Mouse (Mus musculus): ENCODE data around the gene Cs. TPM values are rescaled to one million over a fixed set of nuclear protein-coding genes. Genes with fewer than 3 reads are reported as not detected.

The Cs gene
- total and polyA plus RNA-seq, 3 experiments = 947 to 1,148 (median 1,091) TPM

- Histone ChIP-seq H3K27ac (peak overlapping the region; percentile 68), H3K79me2 (replicated peaks; ENCODE audit: control insufficient read depth, insufficient read depth, low read length) (no peaks in the 10 kb centered on the region), H3K9ac (ENCODE audit: low read depth, low read length) (no peak overlapping the region), H3K36me3 (ENCODE audit: control insufficient read depth, insufficient read depth, low read length) (peaks cover 26% of the 10 kb centered on the region), H3K4me1 (ENCODE audit: control insufficient read depth, insufficient read depth, low read length) (0 out of 2 replicates have a peak, but pooled peaks cover 1% of the 10 kb centered on the region), H3K27me3 (ENCODE audit: control insufficient read depth, insufficient read depth, low read length) (no peaks in the 10 kb centered on the region), H3K4me3 (no peak overlapping the region)
- DNase-seq = peak in 1 of 2 experiments; percentile 39
- intact Hi-C loops (cut with DNase I) = loop anchor here (5.0 kb wide), 1 partner anchor 95 kb away; the partner anchor contains the start of gene Smarcc2
- 40% methylated on average over 3 of the region's 3 CpGs for WGBS
- no peak for TF ChIP-seq EP300 (IDR thresholded peaks at IDR 0.05; ENCODE audit: insufficient read depth, low read depth, low read length)
- TF ChIP-seq CTCF (IDR thresholded peaks at IDR 0.05) = peak; percentile 73
- 0 out of 2 replicates have a peak, but pooled peaks have one; percentile 19 for TF ChIP-seq POLR2A (IDR thresholded peaks at IDR 0.05; ENCODE audit: insufficient read depth, low read depth, low read length)
These were observed 25.0 kb downstream of the Cs start for GRCm38 (mm10) chr10:128362568-128362967.

- WGBS = 12% methylated on average over 19 of the region's 19 CpGs
- peak overlapping the region; percentile 98 for H3K27ac ChIP-seq
These were observed 30.4 kb downstream of the Cs start for GRCm38 (mm10) chr10:128367899-128368401.

GRCm38 (mm10) chr10:128368402-128369217 lies 31.1 kb downstream of the Cs start, which contains the start of gene Coq10a:
Coq10a (minus strand) TSS chr10:128368997.
- peak; percentile 93 to 97 for DNase-seq
- intact Hi-C loops (cut with DNase I) = no loop called here

More at GRCm38 (mm10) chr10:128367899-128368401, 30.4 kb downstream of the Cs start:
- TF ChIP-seq CTCF (IDR thresholded peaks at IDR 0.05) (no peak), EP300 (IDR thresholded peaks at IDR 0.05; ENCODE audit: insufficient read depth, low read depth, low read length) (peak; percentile 61; the same call in 1 of the 2 replicates), POLR2A (IDR thresholded peaks at IDR 0.05; ENCODE audit: insufficient read depth, low read depth, low read length) (no peak)
- H3K27me3 ChIP-seq (ENCODE audit: control insufficient read depth, insufficient read depth, low read length) = no peaks in the 10 kb centered on the region
- DNase-seq = no peak
- peak overlapping the region; percentile 74 for H3K4me3 ChIP-seq
- H3K4me1 ChIP-seq (ENCODE audit: control insufficient read depth, insufficient read depth, low read length) = peaks cover 8% of the 10 kb centered on the region
- no peaks in the 10 kb centered on the region for H3K79me2 ChIP-seq (replicated peaks; ENCODE audit: control insufficient read depth, insufficient read depth, low read length)
- peak overlapping the region; percentile 80 for H3K9ac ChIP-seq (ENCODE audit: low read depth, low read length)
- intact Hi-C loops (cut with DNase I) = no loop called here
- peaks cover 17% of the 10 kb centered on the region for H3K36me3 ChIP-seq (ENCODE audit: control insufficient read depth, insufficient read depth, low read length)

GRCm38 (mm10) chr10:128369218-128369543 lies 31.6 kb downstream of the Cs start:
- TF ChIP-seq POLR2A (IDR thresholded peaks at IDR 0.05; ENCODE audit: insufficient read depth, low read depth, low read length) (no peak; the same call in 1 of the 2 replicates), CTCF (IDR thresholded peaks at IDR 0.05) (no peak), EP300 (IDR thresholded peaks at IDR 0.05; ENCODE audit: insufficient read depth, low read depth, low read length) (no peak)
- H3K27ac ChIP-seq = peak overlapping the region; percentile 98
- H3K4me3 ChIP-seq = peak overlapping the region; percentile 74
- no peaks in the 10 kb centered on the region for H3K27me3 ChIP-seq (ENCODE audit: control insufficient read depth, insufficient read depth, low read length)
- peaks cover 10% of the 10 kb centered on the region for H3K36me3 ChIP-seq (ENCODE audit: control insufficient read depth, insufficient read depth, low read length)
- H3K4me1 ChIP-seq (ENCODE audit: control insufficient read depth, insufficient read depth, low read length) = peaks cover 9% of the 10 kb centered on the region
- H3K9ac ChIP-seq (ENCODE audit: low read depth, low read length) = peak overlapping the region; percentile 80
- 4% methylated on average over 9 of the region's 9 CpGs for WGBS
- no peaks in the 10 kb centered on the region for H3K79me2 ChIP-seq (replicated peaks; ENCODE audit: control insufficient read depth, insufficient read depth, low read length)
- intact Hi-C loops (cut with DNase I) = no loop called here
- no peak for DNase-seq

More at GRCm38 (mm10) chr10:128368402-128369217, 31.1 kb downstream of the Cs start, which contains the start of gene Coq10a:
- Histone ChIP-seq H3K27ac (peak within 1 kb of the TSS; percentile 98), H3K36me3 (ENCODE audit: control insufficient read depth, insufficient read depth, low read length) (peaks cover 10% of the 10 kb centered on the region), H3K9ac (ENCODE audit: low read depth, low read length) (peak within 1 kb of the TSS; percentile 80), H3K27me3 (ENCODE audit: control insufficient read depth, insufficient read depth, low read length) (no peaks in the 10 kb centered on the region), H3K4me1 (ENCODE audit: control insufficient read depth, insufficient read depth, low read length) (peaks cover 9% of the 10 kb centered on the region), H3K79me2 (replicated peaks; ENCODE audit: control insufficient read depth, insufficient read depth, low read length) (no peaks in the 10 kb centered on the region), H3K4me3 (peak within 1 kb of the TSS; percentile 74)
- TF ChIP-seq EP300 (IDR thresholded peaks at IDR 0.05; ENCODE audit: insufficient read depth, low read depth, low read length) (peak; percentile 82), CTCF (IDR thresholded peaks at IDR 0.05) (no peak), POLR2A (IDR thresholded peaks at IDR 0.05; ENCODE audit: insufficient read depth, low read depth, low read length) (peak; percentile 96)
- under 1% methylated on average over 87 of the region's 87 CpGs for whole genome bisulfite sequencing

- 69% methylated on average over 6 of the region's 6 CpGs for WGBS
- TF ChIP-seq CTCF (IDR thresholded peaks at IDR 0.05) (no peak), EP300 (IDR thresholded peaks at IDR 0.05; ENCODE audit: insufficient read depth, low read depth, low read length) (no peak), POLR2A (IDR thresholded peaks at IDR 0.05; ENCODE audit: insufficient read depth, low read depth, low read length) (no peak)
- H3K4me1 ChIP-seq (ENCODE audit: control insufficient read depth, insufficient read depth, low read length) = peaks cover 9% of the 10 kb centered on the region
- H3K27me3 ChIP-seq (ENCODE audit: control insufficient read depth, insufficient read depth, low read length) = no peaks in the 10 kb centered on the region
- H3K27ac ChIP-seq = peak overlapping the region; percentile 98
- H3K36me3 ChIP-seq (ENCODE audit: control insufficient read depth, insufficient read depth, low read length) = peaks cover 8% of the 10 kb centered on the region
- peak overlapping the region; percentile 74 for H3K4me3 ChIP-seq
- no peaks in the 10 kb centered on the region for H3K79me2 ChIP-seq (replicated peaks; ENCODE audit: control insufficient read depth, insufficient read depth, low read length)
- peak overlapping the region; percentile 80 for H3K9ac ChIP-seq (ENCODE audit: low read depth, low read length)
- intact Hi-C loops (cut with DNase I) = no loop called here
- DNase-seq = no peak
These were observed 32.1 kb downstream of the Cs start for GRCm38 (mm10) chr10:128369599-128369998.
